Mouse (Mus musculus): ENCODE measurements at regions not wholly inside any gene's neighbourhood (a gene's known extent, or its start where the extent isn't known, plus 50 kb on each side); places are given as distances from the start of the nearest gene placed in this dataset.
A peak's percentile ranks its signal among the peaks of the same experiment; 100 is the strongest.

DNA sequence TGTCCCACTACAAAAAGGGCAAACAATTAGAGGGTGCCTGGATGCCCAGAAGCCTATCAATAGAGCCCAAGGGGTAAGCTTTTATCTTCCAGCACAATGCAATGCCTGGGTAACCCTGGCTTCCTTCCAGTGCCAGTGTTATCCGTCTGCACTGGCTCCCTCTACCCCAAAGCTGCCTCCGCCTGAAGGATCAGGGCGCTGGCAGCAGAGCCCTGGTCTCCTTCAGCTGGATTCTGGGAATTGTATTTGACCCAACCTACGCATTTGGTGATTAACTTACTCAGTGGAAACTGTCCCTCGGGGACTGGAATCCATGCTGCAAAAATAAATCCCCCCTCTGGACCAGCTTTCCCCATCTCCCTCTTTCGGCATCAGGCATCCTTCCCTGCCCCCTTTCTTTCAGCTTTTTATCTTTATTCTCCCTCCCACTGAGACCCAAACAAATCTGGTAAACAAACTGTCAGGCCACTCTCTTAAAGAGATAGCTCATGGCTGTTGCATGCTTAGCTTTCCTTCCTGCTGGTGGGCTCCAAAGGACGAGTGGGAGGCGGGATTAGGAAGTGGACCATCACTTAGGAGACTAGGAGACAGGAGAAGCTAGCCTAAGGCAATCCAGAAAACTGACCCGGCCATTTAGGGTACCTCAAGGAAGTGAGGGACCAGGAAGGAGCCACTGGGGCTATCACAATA is 111.5 kb upstream of the Haao start:
- intact Hi-C loops (cut with DNase I), result no loop called here
- DNase-seq (ENCODE audit: extremely low spot score in 1 of 2, low spot score in 2 of 2), result no peak

DNA sequence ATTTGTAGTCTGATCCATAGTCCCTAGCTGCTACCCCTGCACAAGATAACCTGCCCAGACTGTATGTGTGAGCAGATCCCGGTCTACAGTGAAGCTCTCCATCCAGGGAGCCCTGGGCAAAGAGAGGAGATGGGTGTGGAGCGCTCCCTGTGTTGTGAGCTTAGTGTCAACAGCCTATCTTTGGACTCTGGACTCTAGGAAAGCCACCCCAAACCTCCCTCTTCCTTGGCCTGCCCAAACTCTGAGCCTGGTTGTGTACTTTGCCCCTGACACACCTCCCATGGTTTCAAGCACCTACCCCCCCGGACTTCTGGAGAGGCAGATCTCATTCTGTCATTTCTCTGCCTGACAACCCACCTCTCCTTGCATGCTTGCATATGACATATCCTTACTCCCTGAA is 110.9 kb upstream of the Haao start:
- intact Hi-C loops (cut with DNase I), result no loop called here
- no peak for DNase-seq (ENCODE audit: extremely low spot score in 1 of 2, low spot score in 2 of 2)

DNA sequence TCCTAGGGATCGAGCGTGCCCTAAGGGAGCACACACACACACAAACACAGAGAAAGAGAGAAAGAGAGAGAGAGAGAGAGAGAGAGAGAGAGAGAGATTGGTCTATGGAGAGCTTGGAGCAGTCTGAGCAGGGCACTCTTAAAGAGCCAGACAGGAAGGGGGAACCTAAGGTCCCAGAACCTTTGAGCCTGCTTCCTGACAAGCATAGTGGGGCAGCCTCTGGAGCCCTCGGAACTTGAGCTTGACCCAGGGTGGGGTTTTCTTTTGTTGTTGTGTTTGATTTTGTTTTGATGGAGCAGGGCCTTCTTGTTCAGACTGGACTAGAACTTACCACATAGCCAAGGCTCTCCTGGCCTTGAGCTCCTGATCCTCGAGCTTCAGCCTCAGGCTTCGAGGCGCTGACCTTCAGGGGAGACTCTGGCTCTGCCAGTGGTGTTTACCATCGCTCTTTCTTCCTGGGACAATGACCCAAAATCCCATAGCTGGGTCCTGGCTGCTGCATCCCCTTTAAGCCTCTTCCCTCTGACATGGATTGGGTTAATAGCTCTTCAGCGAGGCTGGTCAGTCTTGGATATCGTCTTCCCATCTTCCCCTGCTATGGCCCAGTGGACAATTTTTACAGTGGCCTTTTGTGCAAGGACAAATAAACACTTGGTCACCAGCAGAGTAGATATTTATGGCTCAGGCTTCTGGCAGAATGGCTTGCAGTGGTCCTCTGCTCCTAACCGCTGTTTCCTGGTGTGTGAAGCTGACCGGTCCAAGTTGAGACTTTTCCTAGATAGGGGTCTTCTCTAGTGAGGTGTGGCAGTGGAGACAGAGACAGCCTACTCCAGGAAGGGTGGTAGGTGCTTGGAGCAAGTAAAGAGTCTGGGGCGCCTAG is 110.1 kb upstream of the Haao start:
- DNase-seq (ENCODE audit: extremely low spot score in 1 of 2, low spot score in 2 of 2), result no peak
- intact Hi-C loops (cut with DNase I), result no loop called here

DNA sequence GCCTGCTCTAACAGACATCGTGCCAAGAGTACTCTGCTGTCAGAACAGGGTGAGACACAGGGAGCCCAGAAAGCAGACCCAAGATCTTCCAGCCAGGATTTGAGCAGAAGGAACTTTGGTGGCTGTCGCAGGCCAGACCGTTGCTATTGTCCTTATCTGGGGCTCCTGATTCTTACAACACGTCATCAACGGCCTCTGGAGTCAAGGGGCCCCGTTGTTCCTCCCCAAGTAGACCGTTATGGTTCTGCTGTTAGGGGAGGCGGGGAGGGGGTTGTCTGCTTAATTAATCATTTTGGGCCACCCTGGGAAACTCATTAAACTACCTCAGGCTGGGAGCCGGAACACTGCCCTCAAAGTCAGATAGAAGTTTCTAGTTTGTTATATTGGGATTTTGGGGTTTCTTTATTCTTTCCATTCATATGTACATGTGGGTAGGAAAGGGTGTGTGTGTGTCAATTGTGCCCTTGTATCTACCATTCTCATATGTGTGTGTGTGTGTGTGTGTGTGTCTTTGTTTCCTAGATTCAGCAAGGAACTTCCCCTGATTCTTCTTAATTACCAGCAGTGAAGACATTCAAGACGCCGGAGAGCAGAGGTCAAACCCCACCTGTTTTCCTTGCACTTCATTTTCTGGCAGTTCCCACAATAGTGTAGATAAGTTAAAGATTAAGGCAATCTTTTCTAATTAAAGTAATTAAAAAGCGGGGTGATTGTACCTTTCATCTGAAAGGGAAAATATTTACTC is 109.2 kb upstream of the Haao start:
- no peak for DNase-seq (ENCODE audit: extremely low spot score in 1 of 2, low spot score in 2 of 2)
- intact Hi-C loops (cut with DNase I), result no loop called here

DNA sequence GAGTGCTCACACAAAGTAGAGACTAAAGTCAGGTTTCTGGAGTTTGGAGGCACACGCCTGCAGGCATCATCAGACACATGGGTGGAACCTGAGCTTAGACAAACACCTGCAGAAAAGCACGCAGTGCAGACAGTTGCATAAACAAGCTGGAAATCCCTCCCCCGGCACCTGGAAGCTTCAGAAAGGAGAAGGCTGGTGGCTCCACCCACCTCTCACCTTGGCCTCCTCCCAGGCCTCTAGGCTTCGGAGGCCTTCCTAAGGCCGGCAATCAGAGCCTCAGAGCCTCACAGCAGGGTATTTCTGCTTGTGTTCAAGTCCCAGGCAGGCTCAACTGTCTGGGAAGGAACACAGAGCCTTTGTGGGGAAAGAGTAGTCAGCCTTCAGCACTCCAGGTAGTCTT is 108.2 kb upstream of the Haao start:
- DNase-seq (ENCODE audit: extremely low spot score in 1 of 2, low spot score in 2 of 2), result peak in 1 of 2 experiments; percentile 58
- intact Hi-C loops (cut with DNase I), result no loop called here

DNA sequence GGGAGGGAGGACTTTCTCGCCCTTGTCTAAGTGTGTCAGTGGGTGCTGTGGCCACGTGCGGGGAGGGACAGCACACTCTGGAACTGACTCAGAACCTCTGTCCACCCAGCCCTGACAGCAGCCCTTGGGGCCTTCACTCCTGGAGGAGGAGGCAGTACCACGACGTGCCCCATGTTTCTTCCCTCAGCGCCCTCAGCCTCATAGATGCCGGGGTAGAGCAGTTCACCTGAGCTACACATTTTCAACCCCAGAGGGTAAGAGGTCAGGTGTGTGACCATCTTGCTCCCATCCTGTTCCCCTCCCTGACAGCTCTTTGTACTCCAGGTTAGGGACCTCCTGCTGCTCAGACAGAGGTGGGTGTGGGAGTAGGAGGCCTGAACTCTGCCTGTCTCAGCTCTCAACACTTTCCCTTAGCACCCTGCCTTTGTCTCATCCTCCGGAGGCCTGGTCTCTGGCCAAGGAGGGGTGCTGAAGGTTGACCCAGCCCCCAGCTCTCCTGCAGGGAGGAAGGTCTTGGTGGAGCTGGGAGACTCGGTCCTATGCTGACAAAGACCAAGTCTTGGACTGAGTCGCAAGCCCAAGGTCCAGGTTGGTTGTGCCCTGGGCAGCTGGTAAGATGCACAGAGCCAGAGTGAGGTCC is 107.4 kb upstream of the Haao start:
- intact Hi-C loops (cut with DNase I), result no loop called here
- no peak for DNase-seq (ENCODE audit: extremely low spot score in 1 of 2, low spot score in 2 of 2)

DNA sequence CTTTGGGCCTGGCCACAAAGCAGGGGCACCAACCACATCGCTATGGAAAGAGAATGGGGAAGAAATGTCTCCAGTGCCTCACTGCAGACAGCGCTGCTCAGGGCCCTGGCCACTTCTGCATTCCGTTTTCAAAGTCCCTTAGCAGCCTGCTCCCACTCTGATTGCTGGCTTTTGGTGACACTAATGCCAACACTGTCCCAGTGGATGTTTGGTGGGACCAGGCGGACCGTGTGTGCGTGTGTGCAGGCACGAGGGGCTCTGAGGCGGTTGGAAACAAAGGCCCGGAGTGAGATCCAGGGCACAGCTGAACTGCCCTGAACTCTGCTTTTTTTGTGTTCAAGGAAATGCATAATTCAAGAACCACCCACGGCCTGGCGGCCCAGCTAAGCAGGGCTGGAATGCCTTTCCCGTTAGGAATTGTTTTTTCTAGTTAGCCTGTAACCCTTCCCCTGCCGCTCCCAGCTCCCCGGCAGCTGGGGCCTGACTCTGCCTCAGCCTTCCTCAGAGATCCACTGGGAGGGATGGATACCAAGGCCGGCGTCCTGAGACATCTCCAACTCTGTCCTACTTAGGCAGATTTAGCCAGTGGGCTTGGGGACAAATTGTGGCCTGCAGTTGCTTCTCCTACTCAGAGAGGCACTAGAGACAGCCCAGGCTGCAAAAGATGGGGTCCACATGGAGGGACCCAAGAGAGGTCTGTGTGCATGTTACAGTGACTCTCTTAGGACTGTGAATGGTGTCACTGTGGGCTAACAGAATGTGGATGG is 106.7 kb upstream of the Haao start:
- peak; percentile 49 to 87 for DNase-seq (ENCODE audit: extremely low spot score in 1 of 2, low spot score in 2 of 2)
- intact Hi-C loops (cut with DNase I), result no loop called here

DNA sequence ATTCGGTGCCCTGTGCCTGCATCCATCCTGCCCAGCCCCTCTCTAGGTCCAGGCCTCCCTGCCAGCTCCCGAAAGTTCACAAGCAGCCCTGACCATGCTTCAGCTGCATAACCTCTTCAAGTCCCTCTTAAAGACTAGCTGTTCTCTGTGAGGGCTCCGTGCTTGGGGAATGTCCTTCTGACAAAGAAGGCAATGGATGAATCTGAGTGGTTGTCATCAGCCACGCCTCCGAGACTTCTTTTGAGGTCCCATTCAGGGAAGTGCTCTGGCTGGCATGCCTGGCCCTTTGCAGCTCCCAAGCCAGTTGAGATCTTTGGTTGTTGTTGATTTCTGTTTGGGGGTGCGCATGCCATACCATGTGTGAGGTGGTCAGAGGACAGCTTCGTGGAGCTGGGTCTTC is 105.9 kb upstream of the Haao start:
- intact Hi-C loops (cut with DNase I), result no loop called here
- DNase-seq (ENCODE audit: extremely low spot score in 1 of 2, low spot score in 2 of 2), result no peak

DNA sequence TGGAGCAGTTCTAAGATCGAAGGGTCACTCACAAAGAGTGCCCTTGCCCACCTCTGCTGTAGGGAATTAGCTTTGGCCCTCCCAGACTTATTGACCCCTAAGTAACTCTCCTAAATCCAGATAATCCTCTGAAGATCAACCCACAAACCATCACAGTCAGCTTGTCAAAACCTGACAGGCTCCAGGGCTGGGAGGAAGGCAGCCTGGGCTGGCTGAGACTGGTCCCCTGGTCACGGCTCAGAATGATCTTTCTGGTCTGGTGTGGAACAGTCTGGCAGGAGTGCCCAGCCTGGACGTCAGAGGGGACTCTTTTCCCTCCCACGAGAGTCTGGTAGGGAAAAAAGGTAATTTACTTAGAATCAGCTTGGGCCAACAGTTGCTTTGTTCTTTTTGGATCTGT is 99.0 kb upstream of the Haao start:
- intact Hi-C loops (cut with DNase I), result no loop called here
- no peak for DNase-seq (ENCODE audit: extremely low spot score in 1 of 2, low spot score in 2 of 2)

DNA sequence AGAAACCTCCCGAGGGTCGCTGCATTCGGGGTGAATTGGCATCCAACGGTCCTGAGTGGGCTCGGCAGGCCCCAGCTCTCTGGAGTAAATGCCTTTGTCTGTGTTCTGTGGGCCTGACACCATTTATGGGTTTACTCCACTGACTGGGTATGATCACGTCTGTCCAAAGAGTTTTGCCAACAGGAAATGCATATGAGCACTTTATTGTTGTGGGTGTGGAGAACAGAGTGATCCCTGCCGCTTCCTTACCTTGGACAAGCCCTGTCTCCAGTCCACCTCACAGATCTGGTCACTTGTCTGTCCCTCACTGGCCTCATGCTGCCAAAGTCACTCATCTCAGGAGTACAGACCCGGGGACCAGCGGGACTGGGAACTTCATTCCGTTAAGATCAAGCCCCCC is 91.6 kb upstream of the Haao start:
- intact Hi-C loops (cut with DNase I), result no loop called here
- no peak for DNase-seq (ENCODE audit: extremely low spot score in 1 of 2, low spot score in 2 of 2)

DNA sequence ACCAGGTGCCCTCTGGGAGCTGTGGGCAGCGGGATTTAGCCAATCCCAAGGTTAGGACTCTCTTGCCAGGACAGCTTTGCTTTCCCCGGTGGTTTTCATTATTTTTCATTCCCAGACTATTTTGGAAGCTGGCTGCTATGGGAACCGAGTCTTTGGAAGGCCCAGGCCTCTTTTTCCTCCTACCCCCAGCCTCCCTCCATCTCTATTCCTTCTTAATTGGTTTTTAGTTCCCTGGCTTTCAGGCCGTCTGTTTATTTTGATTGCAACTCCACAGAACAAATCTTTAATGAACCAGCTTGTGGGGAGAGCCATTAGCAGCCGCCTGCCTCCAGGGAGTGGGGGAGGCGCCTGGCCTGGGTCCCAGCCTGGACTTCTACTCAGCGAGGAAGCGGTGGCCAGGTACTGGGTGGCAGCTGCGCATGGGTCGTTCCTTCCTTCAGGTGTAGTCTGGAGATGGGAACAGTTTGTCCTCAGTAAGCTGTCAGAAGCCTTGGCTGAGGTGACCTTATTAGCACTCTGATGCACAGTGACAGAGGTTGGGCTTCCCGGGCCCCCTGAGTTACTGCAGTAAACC is 91.0 kb upstream of the Haao start:
- intact Hi-C loops (cut with DNase I), result no loop called here
- DNase-seq (ENCODE audit: extremely low spot score in 1 of 2, low spot score in 2 of 2), result peak; percentile 59 to 73

DNA sequence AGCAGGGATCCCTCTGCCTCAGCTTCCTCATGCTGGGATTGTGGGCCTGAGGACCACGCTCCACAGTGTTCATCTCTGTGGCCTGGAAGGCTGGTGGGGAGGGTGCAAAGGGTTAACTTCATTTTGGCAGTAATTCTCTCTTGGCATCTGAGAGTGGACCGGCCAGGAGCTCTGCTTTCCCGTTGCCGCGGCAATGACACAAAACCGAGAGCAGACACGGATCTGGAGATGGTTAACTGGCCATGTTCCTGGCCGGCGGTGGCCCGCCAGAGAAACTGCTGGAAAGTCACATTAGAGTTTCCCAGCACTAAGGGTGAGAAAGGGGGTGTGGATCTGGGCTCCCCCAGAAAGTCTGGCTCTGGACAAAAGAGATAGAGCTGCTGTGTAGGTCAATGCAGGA is 89.8 kb upstream of the Haao start:
- intact Hi-C loops (cut with DNase I), result no loop called here
- DNase-seq (ENCODE audit: extremely low spot score in 1 of 2, low spot score in 2 of 2), result peak; percentile 69 to 71

DNA sequence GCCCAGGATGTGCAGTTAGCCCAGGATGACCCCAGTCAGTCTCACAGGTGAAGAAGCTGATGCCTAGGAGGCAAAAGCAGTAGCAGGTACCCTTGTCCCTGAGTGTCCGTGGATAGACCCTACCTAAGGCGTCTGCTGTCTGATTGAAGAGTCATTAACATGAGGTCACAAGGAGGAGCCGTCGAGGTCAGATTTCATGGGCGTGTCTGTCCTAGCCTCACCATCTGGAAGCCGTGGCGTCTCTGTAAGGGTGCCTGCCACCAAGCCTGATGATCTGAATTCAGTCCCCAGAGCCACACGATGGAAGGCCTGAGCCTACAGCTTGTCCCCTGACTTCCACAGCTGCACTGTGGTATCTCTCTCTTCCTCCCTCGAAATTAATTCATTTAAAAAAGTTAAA is 88.9 kb upstream of the Haao start:
- DNase-seq (ENCODE audit: extremely low spot score in 1 of 2, low spot score in 2 of 2), result no peak
- intact Hi-C loops (cut with DNase I), result no loop called here

DNA sequence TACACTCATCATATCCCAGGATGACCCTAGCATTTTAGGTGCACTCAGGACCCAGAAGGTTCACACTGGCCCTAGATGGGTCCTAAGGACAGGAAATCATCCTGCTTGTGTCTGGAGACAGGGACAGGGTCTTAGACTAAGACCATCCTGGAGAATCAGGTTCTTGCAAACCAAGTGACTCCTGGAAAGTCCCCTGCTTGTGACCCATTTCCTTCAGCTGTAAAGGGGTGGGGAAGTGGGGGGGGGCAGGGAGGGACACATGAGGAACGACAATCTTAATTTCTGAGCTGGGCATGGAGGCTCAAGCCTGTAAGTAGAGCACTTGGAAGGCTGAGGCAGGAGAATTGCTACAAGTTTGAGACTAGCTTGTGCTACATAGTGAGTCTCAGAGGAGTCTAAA is 88.2 kb upstream of the Haao start:
- DNase-seq (ENCODE audit: extremely low spot score in 1 of 2, low spot score in 2 of 2), result no peak

DNA sequence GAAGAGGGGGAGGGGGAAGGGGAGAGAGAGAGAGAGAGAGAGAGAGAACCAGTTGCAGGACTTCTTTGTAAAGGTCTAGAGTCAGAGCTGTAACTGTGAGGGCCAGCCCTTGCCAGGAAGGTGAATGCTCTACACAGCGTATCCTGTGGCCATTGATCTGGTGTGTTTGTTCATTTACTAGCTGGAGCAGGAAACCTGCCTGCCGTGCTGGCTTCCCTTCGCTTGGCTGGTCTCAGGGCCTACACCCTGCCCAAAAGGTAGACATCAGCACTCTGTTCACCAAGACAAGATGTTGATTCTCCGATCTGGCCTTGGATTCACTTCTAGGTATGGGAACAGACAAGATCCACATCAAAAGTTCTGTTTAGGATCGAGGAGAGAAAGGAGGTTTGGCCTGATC is 87.5 kb upstream of the Haao start:
- intact Hi-C loops (cut with DNase I), result no loop called here
- DNase-seq (ENCODE audit: extremely low spot score in 1 of 2, low spot score in 2 of 2), result no peak

More for the DNA sequence above, 88.2 kb upstream of the Haao start:
- intact Hi-C loops (cut with DNase I), result no loop called here

DNA sequence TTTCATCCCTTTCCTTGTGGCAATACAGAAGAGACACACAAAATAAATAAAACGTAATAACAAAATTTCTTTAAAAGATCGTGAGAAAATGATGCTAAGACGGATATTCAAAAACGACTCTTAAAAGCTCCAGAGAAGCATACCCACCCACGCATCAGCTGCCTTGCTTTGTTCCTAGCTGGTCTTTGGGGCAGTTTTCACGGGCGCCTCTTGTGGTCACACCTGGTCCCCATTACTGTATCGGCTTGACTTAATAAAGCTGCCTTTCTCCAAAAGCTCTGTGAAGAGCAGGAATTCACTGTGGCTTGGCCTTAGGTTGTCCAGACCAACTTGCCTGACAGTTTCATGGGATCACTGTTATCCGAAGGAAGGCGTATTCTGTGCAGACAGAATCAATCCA is 86.0 kb upstream of the Haao start:
- intact Hi-C loops (cut with DNase I), result no loop called here
- DNase-seq (ENCODE audit: extremely low spot score in 1 of 2, low spot score in 2 of 2), result no peak

DNA sequence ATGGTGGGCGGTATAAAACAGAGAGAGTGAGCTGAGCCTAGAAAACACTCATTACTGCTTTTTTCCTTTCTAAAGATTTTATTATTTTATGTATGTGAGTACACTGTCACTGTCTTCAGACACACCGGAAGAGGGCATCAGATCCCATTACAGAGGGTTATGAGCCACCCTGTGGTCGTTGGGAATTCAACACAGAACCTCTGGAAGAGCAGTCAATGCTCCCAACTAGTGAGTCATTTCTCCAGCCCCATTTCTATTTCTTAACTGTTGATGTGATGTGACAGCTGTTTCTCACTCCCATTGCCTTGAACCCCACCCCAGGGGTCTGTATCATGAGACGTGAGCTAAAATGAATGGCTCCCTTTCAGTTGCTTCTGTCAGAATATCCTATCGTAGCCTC is 82.6 kb upstream of the Haao start:
- DNase-seq (ENCODE audit: extremely low spot score in 1 of 2, low spot score in 2 of 2), result no peak
- intact Hi-C loops (cut with DNase I), result no loop called here

DNA sequence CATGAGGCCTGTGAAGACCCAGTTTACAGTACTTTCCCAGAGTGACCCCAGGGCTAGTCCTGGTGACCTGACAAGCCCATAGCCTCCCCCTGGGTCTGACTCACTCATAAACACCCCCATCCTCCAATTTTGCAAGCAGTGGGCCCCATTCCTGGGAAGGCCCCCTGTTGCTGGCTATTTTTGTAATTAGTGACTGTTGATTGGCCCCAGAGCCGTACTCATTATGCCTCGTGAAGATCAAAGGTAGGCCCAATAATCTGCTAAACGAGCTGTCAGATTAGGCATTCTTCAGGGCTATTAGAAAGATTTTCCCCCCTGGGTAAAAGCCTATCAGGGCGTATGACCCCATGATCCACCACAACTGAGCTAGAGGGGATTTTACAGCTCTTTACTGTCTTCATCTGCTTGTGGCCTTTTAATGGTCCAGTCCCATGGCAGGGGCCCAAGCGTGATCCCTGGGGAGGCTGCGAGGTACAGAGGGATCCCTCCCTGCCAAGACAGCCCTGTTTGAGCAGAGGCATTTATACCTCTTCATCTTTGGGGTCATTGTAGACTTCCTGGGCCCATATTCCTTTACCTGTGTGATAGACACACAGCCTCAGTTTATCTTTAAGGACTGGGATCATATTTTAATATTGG is 80.1 kb upstream of the Haao start:
- no peak for DNase-seq (ENCODE audit: extremely low spot score in 1 of 2, low spot score in 2 of 2)
- intact Hi-C loops (cut with DNase I), result no loop called here
